Mouse (Mus musculus) heart, embryonic 15.5 days (tissue): ENCODE measurements around the gene Pak1ip1. TPM values are rescaled to one million over a fixed set of nuclear protein-coding genes. Genes with fewer than 3 reads are reported as not detected.

Experiments
- ATAC-seq: fragments of 200-750 bp; cut with Nextera tagmentation; replicated peaks from 2 replicates; pipeline ENCODE4 v1.8.0; 2017; ENCODE audit warnings: low read depth, moderate TSS enrichment; ENCODE audit not compliant: insufficient number of reproducible peaks, insufficient read depth, low FRiP score
- H3K27ac ChIP-seq: fragments of 300-500 bp; sonication (generic); 2 replicates; pipeline ENCODE4 v1.5.1; 2015; ENCODE audit warnings: mild to moderate bottlenecking, inconsistent platforms
- H3K27me3 ChIP-seq: fragments of 300-500 bp; sonication (generic); 2 replicates; pipeline ENCODE4 v1.6.1; 2015; ENCODE audit warnings: inconsistent platforms
- H3K36me3 ChIP-seq: fragments of 300-500 bp; sonication (generic); 2 replicates; pipeline ENCODE4 v1.6.1; 2015; ENCODE audit warnings: mild to moderate bottlenecking, inconsistent platforms
- H3K4me1 ChIP-seq: fragments of 300-500 bp; sonication (generic); replicated peaks from 2 replicates; pipeline ENCODE4 v1.6.1; 2015; ENCODE audit warnings: inconsistent platforms
- H3K4me2 ChIP-seq: fragments of 300-500 bp; sonication (generic); 2 replicates; pipeline ENCODE4 v1.6.1; 2015; ENCODE audit warnings: inconsistent platforms, mild to moderate bottlenecking, moderate library complexity
- H3K4me3 ChIP-seq: fragments of 300-500 bp; sonication (generic); 2 replicates; pipeline ENCODE4 v1.5.1; 2015; ENCODE audit warnings: mild to moderate bottlenecking, inconsistent platforms
- H3K9ac ChIP-seq: fragments of 300-500 bp; sonication (generic); 2 replicates; pipeline ENCODE4 v1.6.1; 2015; ENCODE audit warnings: mild to moderate bottlenecking, inconsistent platforms
- H3K9me3 ChIP-seq: fragments of 300-500 bp; sonication (generic); replicated peaks from 2 replicates; pipeline ENCODE4 v1.6.1; 2016; ENCODE audit warnings: inconsistent platforms
- WGBS: fragments of 180-500 bp; shearing (Covaris S2); methylation state at CpG from one replicate; pipeline ENCODE4 v1.1.7; 2015; ENCODE audit warnings: mixed read lengths; 5-methylcytosine and 5-hydroxymethylcytosine counted together
- polyA plus RNA-seq: library from polyadenylated mRNA; unstranded; fragments of >200 nt; fragmentation: Nextera tagmentation; extraction: Ambion mirVana; gene quantifications from 2 replicates; pipeline ENCODE4 v1.2.1, GENCODE M21; 2015

The Pak1ip1 gene
- polyA plus RNA-seq, 1 experiment from 2014 or later: 47.5 TPM

- no peaks in the 10 kb centered on the region for H3K9me3 ChIP-seq
- WGBS: 84% methylated on average over 4 of the region's 4 CpGs
- H3K4me3 ChIP-seq: no peak overlapping the region
- ATAC-seq: no peak
- no peak overlapping the region for H3K4me2 ChIP-seq
- H3K36me3 ChIP-seq: no peaks in the 10 kb centered on the region
- no peak overlapping the region for H3K9ac ChIP-seq
- no peaks in the 10 kb centered on the region for H3K27me3 ChIP-seq
- no peak overlapping the region for H3K27ac ChIP-seq
- no peaks in the 10 kb centered on the region for H3K4me1 ChIP-seq
These were observed 41.7 kb downstream of the Pak1ip1 start for GRCm38 (mm10) chr13:41042511-41042910.

GRCm38 (mm10) chr13:41045901-41046300 lies 45.1 kb downstream of the Pak1ip1 start:
- WGBS: 79% methylated on average over 8 of the region's 8 CpGs
- Histone ChIP-seq H3K9ac (no peak overlapping the region), H3K4me3 (no peak overlapping the region), H3K27me3 (no peaks in the 10 kb centered on the region), H3K36me3 (no peaks in the 10 kb centered on the region), H3K27ac (no peak overlapping the region), H3K4me2 (no peak overlapping the region), H3K4me1 (no peaks in the 10 kb centered on the region), H3K9me3 (no peaks in the 10 kb centered on the region)
- ATAC-seq: no peak

GRCm38 (mm10) chr13:41047280-41047679 lies 46.5 kb downstream of the Pak1ip1 start:
- Histone ChIP-seq H3K4me1 (no peaks in the 10 kb centered on the region), H3K27me3 (no peaks in the 10 kb centered on the region), H3K4me2 (no peak overlapping the region), H3K4me3 (no peak overlapping the region), H3K27ac (no peak overlapping the region), H3K9me3 (no peaks in the 10 kb centered on the region), H3K36me3 (no peaks in the 10 kb centered on the region), H3K9ac (no peak overlapping the region)
- ATAC-seq: no peak
- 78% methylated on average over 6 of the region's 6 CpGs for WGBS

- WGBS: 72% methylated on average over 5 of the region's 5 CpGs
- Histone ChIP-seq H3K36me3 (no peaks in the 10 kb centered on the region), H3K27ac (no peak overlapping the region), H3K9me3 (no peaks in the 10 kb centered on the region), H3K4me2 (no peak overlapping the region), H3K27me3 (no peaks in the 10 kb centered on the region), H3K4me1 (no peaks in the 10 kb centered on the region), H3K9ac (no peak overlapping the region), H3K4me3 (no peak overlapping the region)
- ATAC-seq: no peak
These were observed 51.1 kb downstream of the Pak1ip1 start for GRCm38 (mm10) chr13:41051965-41052364.

Other genes with a start within 250 kb of the Pak1ip1 start
- 3.4 and 4.5 TPM in 2 replicates for gene Gcnt2, start 141.3 kb upstream of the Pak1ip1 start, polyA plus RNA-seq
- gene Tmem14c, start 15.3 kb downstream of the Pak1ip1 start, polyA plus RNA-seq: 206 TPM in 2 replicates
- gene Mak, start 78.7 kb downstream of the Pak1ip1 start, polyA plus RNA-seq: 0.04 and 0.22 TPM in 2 replicates
- 0.06 TPM in 1 of 2 replicates, not detected in the other for gene Gcm2, start 110.0 kb downstream of the Pak1ip1 start, polyA plus RNA-seq
- gene Sycp2l, start 113.3 kb downstream of the Pak1ip1 start, polyA plus RNA-seq: not detected in 2 replicates
- 0.59 and 1.3 TPM in 2 replicates for gene Elovl2, start 219.4 kb downstream of the Pak1ip1 start, polyA plus RNA-seq
- gene Smim13, start 248.8 kb downstream of the Pak1ip1 start, polyA plus RNA-seq: 9.6 and 10.8 TPM in 2 replicates